Mouse (Mus musculus) myocyte (in vitro differentiated cells): ENCODE results near the gene Lenep. TPM values are rescaled to one million over a fixed set of nuclear protein-coding genes. Genes with fewer than 3 reads are reported as not detected.

Experiments
- H3K27me3 ChIP-seq: one replicate; pipeline ENCODE4 v1.6.1; 2011; ENCODE audit not compliant: control insufficient read depth, insufficient read depth, insufficient read length
- H3K36me3 ChIP-seq: one replicate; pipeline ENCODE4 v1.6.1; 2011; ENCODE audit not compliant: control insufficient read depth, insufficient read depth
- H3K4me2 ChIP-seq: one replicate; pipeline ENCODE4 v1.6.1; 2011; ENCODE audit warnings: low read depth, control low read depth
- H3K4me3 ChIP-seq: one replicate; pipeline ENCODE4 v1.5.1; 2011; ENCODE audit warnings: mild to moderate bottlenecking, control low read depth, moderate library complexity
- H3K79me2 ChIP-seq: one replicate; pipeline ENCODE4 v1.6.1; 2011; ENCODE audit not compliant: control insufficient read depth, insufficient read depth
- H3ac ChIP-seq: one replicate; pipeline ENCODE4 v1.6.1; 2011; ENCODE audit not compliant: control insufficient read depth, insufficient read length
- CEBPB ChIP-seq: IDR thresholded peaks from 2 replicates; pipeline ENCODE4 v1.6.1; 2011; ENCODE audit warnings: mild to moderate bottlenecking, moderate library complexity; ENCODE audit not compliant: poor library complexity, insufficient read depth, severe bottlenecking
- E2F4 ChIP-seq: IDR thresholded peaks from one replicate; pipeline ENCODE4 v1.6.1; 2011; ENCODE audit warnings: mild to moderate bottlenecking, control low read depth, moderate library complexity; ENCODE audit not compliant: insufficient read depth
- MAX ChIP-seq: IDR thresholded peaks from one replicate; pipeline ENCODE4 v1.6.1; 2011; ENCODE audit warnings: low read depth, mild to moderate bottlenecking, control low read depth
- MYOD1 ChIP-seq, 3 experiments: IDR thresholded peaks; one replicate each; pipeline ENCODE4 v1.6.1; 2011; ENCODE audit warnings: control low read depth in 2 of 3, low read depth in 2 of 3, mild to moderate bottlenecking in 2 of 3, moderate library complexity in 1 of 3; ENCODE audit not compliant: insufficient read length in 2 of 3, control insufficient read depth in 1 of 3
- MYOG ChIP-seq, 3 experiments: IDR thresholded peaks; one replicate each; pipeline ENCODE4 v1.6.1; 2011; ENCODE audit warnings: control low read depth in 2 of 3, low read depth in 2 of 3, mild to moderate bottlenecking in 2 of 3; ENCODE audit not compliant: insufficient read length in 2 of 3, control insufficient read depth in 1 of 3, insufficient read depth in 1 of 3
- POLR2A ChIP-seq: IDR thresholded peaks from one replicate; pipeline ENCODE4 v1.6.1; 2011; ENCODE audit warnings: low read depth, mild to moderate bottlenecking, control low read depth, moderate library complexity; ENCODE audit not compliant: insufficient read length
- POLR2AphosphoS2 ChIP-seq: IDR thresholded peaks from one replicate; pipeline ENCODE4 v1.6.1; 2011; ENCODE audit warnings: low read depth, control low read depth; ENCODE audit not compliant: insufficient read length
- REST ChIP-seq: IDR thresholded peaks from one replicate; pipeline ENCODE4 v1.6.1; 2011; ENCODE audit warnings: mild to moderate bottlenecking, control low read depth, moderate library complexity; ENCODE audit not compliant: insufficient read depth, insufficient read length
- SRF ChIP-seq: IDR thresholded peaks from one replicate; pipeline ENCODE4 v1.6.1; 2011; ENCODE audit warnings: low read depth; ENCODE audit not compliant: control insufficient read depth, insufficient read length
- TCF12 ChIP-seq: IDR thresholded peaks from one replicate; pipeline ENCODE4 v1.6.1; 2011; ENCODE audit warnings: mild to moderate bottlenecking, control low read depth; ENCODE audit not compliant: poor library complexity, insufficient read depth, severe bottlenecking
- TCF3 ChIP-seq: IDR thresholded peaks from one replicate; pipeline ENCODE4 v1.6.1; 2011; ENCODE audit warnings: low read depth, control low read depth; ENCODE audit not compliant: insufficient read length
- USF1 ChIP-seq: IDR thresholded peaks from one replicate; pipeline ENCODE4 v1.6.1; 2011; ENCODE audit warnings: low read depth, mild to moderate bottlenecking, control low read depth, moderate library complexity
- polyA plus RNA-seq: library from polyadenylated mRNA; unstranded; fragments of >200 nt; fragmentation: generic; extraction: Trizol; gene quantifications from one replicate; pipeline ENCODE4 v1.2.1, GENCODE M21; 2012; ENCODE audit warnings: missing spikeins

Lenep gene
- polyA plus RNA-seq, 1 experiment: not detected

GRCm38 (mm10) chr3:89383651-89384255 is 18.8 kb downstream of the Lenep start:
- no peak overlapping the region for H3ac ChIP-seq
- no peak overlapping the region for H3K4me3 ChIP-seq
- H3K27me3 ChIP-seq: no peaks in the 10 kb centered on the region
- TF ChIP-seq USF1 (no peak), POLR2AphosphoS2 (no peak), MYOD1 (IDR thresholded peaks at IDR 0.05; ENCODE audit: control insufficient read depth in 1 of 3, insufficient read length in 2 of 3, low read depth in 2 of 3) (no peak), CEBPB (no peak), SRF (no peak), MYOG (IDR thresholded peaks at IDR 0.05; ENCODE audit: control insufficient read depth in 1 of 3, insufficient read depth in 1 of 3, insufficient read length in 2 of 3, low read depth in 2 of 3) (no peak), MAX (no peak), POLR2A (no peak), TCF3 (no peak), REST (no peak), TCF12 (no peak), E2F4 (no peak)
- H3K79me2 ChIP-seq: peaks cover 35% of the 10 kb centered on the region
- H3K4me2 ChIP-seq: no peak overlapping the region
- H3K36me3 ChIP-seq: peaks cover 19% of the 10 kb centered on the region

- Histone ChIP-seq H3K4me2 (no peak overlapping the region), H3K27me3 (no peaks in the 10 kb centered on the region), H3ac (no peak overlapping the region), H3K36me3 (peaks cover 19% of the 10 kb centered on the region), H3K79me2 (peaks cover 30% of the 10 kb centered on the region), H3K4me3 (no peak overlapping the region)
- TF ChIP-seq CEBPB: no peak
- TF ChIP-seq TCF12: no peak
- no peak for TF ChIP-seq MAX
- no peak for TF ChIP-seq MYOD1 (IDR thresholded peaks at IDR 0.05; ENCODE audit: control insufficient read depth in 1 of 3, insufficient read length in 2 of 3, low read depth in 2 of 3)
- TF ChIP-seq TCF3: no peak
- no peak for TF ChIP-seq USF1
- no peak for TF ChIP-seq REST
- TF ChIP-seq POLR2AphosphoS2: no peak
- TF ChIP-seq SRF: no peak
- no peak for TF ChIP-seq MYOG (IDR thresholded peaks at IDR 0.05; ENCODE audit: control insufficient read depth in 1 of 3, insufficient read depth in 1 of 3, insufficient read length in 2 of 3, low read depth in 2 of 3)
- TF ChIP-seq E2F4: no peak
- TF ChIP-seq POLR2A: no peak
These were observed 19.6 kb downstream of the Lenep start for GRCm38 (mm10) chr3:89382950-89383349.

- Histone ChIP-seq H3ac (no peak overlapping the region), H3K79me2 (peaks cover 27% of the 10 kb centered on the region), H3K4me3 (no peak overlapping the region), H3K27me3 (no peaks in the 10 kb centered on the region), H3K36me3 (peaks cover 19% of the 10 kb centered on the region), H3K4me2 (no peak overlapping the region)
- TF ChIP-seq SRF: no peak
- no peak for TF ChIP-seq E2F4
These were observed 20.3 kb downstream of the Lenep start for GRCm38 (mm10) chr3:89382033-89382882.

- Histone ChIP-seq H3ac (no peak overlapping the region), H3K36me3 (peaks cover 19% of the 10 kb centered on the region), H3K27me3 (no peaks in the 10 kb centered on the region), H3K4me2 (no peak overlapping the region), H3K79me2 (peaks cover 27% of the 10 kb centered on the region), H3K4me3 (no peak overlapping the region)
- TF ChIP-seq MYOD1 (IDR thresholded peaks at IDR 0.05; ENCODE audit: control insufficient read depth in 1 of 3, insufficient read length in 2 of 3, low read depth in 2 of 3) (peak in 2 of 3 experiments; percentile 16 to 18), TCF12 (no peak)
These were observed 21.4 kb downstream of the Lenep start for GRCm38 (mm10) chr3:89381233-89381632.

GRCm38 (mm10) chr3:89380711-89381110 is 21.9 kb downstream of the Lenep start:
- no peaks in the 10 kb centered on the region for H3K27me3 ChIP-seq
- H3K79me2 ChIP-seq: peaks cover 27% of the 10 kb centered on the region
- H3K4me2 ChIP-seq: no peak overlapping the region
- no peak overlapping the region for H3K4me3 ChIP-seq
- TF ChIP-seq TCF3: no peak
- no peak for TF ChIP-seq SRF
- no peak for TF ChIP-seq TCF12
- no peak for TF ChIP-seq REST
- no peak for TF ChIP-seq E2F4
- no peak for TF ChIP-seq MYOG (IDR thresholded peaks at IDR 0.05; ENCODE audit: control insufficient read depth in 1 of 3, insufficient read depth in 1 of 3, insufficient read length in 2 of 3, low read depth in 2 of 3)
- TF ChIP-seq MAX: no peak
- TF ChIP-seq USF1: no peak
- no peak for TF ChIP-seq CEBPB
- no peak for TF ChIP-seq POLR2AphosphoS2
- peaks cover 15% of the 10 kb centered on the region for H3K36me3 ChIP-seq
- no peak overlapping the region for H3ac ChIP-seq
